In the genomic region with DNA sequence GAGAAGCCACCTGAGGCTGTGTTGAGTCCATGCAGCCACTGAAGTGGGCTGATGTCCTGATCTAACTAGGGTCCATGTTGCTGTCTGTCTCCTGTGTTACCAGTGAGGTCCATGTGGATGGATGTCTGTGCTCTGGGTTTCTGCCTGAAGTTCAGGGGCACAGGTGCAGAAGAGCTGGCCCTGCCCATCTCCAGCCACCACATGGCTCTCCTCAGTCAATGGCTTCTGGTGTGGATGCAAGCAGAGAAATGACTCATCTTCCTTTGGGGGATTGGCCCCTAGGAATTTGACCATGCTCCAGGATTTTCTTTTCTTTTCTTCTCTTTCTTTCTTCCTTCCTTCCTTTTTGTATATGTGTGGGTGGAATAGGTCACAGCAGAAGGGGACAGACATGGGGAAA, we compare ENCODE assay signal across 26 mouse cellular contexts.
A peak's percentile ranks its signal among the peaks of the same experiment; 100 is the strongest.
DNase-seq lines count a peak whose midpoint lies in the region; ATAC-seq and TF ChIP-seq lines count a peak whose summit lies in the region.
"Had no signal": no experiment of that assay in that cellular context is flagged by ENCODE, and none has a peak within 500 bp of the region (broad histone marks: within the 10 kb centered on the region; RNA-seq: fewer than 3 reads in every experiment).

No protein-coding gene starts in this region.

- H3K79me2 ChIP-seq in C2C12 (ENCODE audit: control insufficient read depth, insufficient read depth) (no peaks in the 10 kb centered on the region), myocyte (ENCODE audit: control insufficient read depth, insufficient read depth) (no peaks in the 10 kb centered on the region)

- ATAC-seq in megakaryocyte progenitor cell, adult 5-6 weeks (replicated peaks; ENCODE audit: poor library complexity), result no peak
- ATAC-seq: activated CD4-positive, CD25-positive, alpha-beta regulatory T cell, adult 4 months; forebrain, embryonic 14.5 days; forebrain, embryonic 16.5 days; Patski had no signal

- DNase-seq in Muller cell, postnatal 12 days (ENCODE audit: inconsistent ontology term), result peak; percentile 8
- DNase-seq in adrenal gland, postnatal 4 days (ENCODE audit: low spot score in 2 of 2), result no peak
- DNase-seq in spleen, adult 12 weeks (ENCODE audit: low spot score), result no peak
- DNase-seq: adrenal gland, adult 8-10 months; adrenal gland, postnatal 14 days; adrenal gland, postnatal 36 days; B cell, adult 2 months; cerebellum, adult 11 months; cerebellum, adult 18-20 months; cerebellum, adult 8-10 months; cerebellum, adult 9-11 months; cerebellum, postnatal 14 days; cerebellum, postnatal 36 days; embryo, embryonic 11 days had no signal

- H3K36me3 ChIP-seq in C2C12 (ENCODE audit: control insufficient read depth, insufficient read depth) (no peaks in the 10 kb centered on the region), myocyte (ENCODE audit: control insufficient read depth, insufficient read depth) (no peaks in the 10 kb centered on the region)
- H3K36me3 ChIP-seq: embryonic facial prominence, embryonic 13.5 days; embryonic facial prominence, embryonic 15.5 days; forebrain, embryonic 10.5 days; forebrain, embryonic 12.5 days had no signal

- no peak overlapping the region for H3ac ChIP-seq in C2C12 (ENCODE audit: control insufficient read depth, insufficient read length, low read depth)
- H3ac ChIP-seq in myocyte (ENCODE audit: control insufficient read depth, insufficient read length), result no peak overlapping the region

- no peaks in the 10 kb centered on the region for H3K27me3 ChIP-seq in C2C12 (ENCODE audit: control insufficient read depth, insufficient read depth, insufficient read length)
- no peaks in the 10 kb centered on the region for H3K27me3 ChIP-seq in myocyte (ENCODE audit: control insufficient read depth, insufficient read depth, insufficient read length)
- H3K27me3 ChIP-seq: embryonic facial prominence, embryonic 13.5 days; embryonic facial prominence, embryonic 15.5 days; forebrain, embryonic 12.5 days; Patski had no signal

- H3K4me2 ChIP-seq in myocyte (ENCODE audit: low read depth), result no peak overlapping the region
- H3K4me2 ChIP-seq: embryonic facial prominence, embryonic 13.5 days; embryonic facial prominence, embryonic 15.5 days; forebrain, embryonic 12.5 days had no signal

- no peaks in the 10 kb centered on the region for H3K79me3 ChIP-seq in C2C12 (ENCODE audit: low read depth)

- TF ChIP-seq POLR2A in myocyte (IDR thresholded peaks at IDR 0.05; ENCODE audit: insufficient read length, low read depth), result no peak

- H3K4me3 ChIP-seq in C2C12 (ENCODE audit: insufficient read depth, poor library complexity, severe bottlenecking) (no peak overlapping the region), myocyte (no peak overlapping the region)
- H3K4me3 ChIP-seq: embryonic facial prominence, embryonic 13.5 days; embryonic facial prominence, embryonic 15.5 days; erythroblast, embryonic 14.5 days; forebrain, embryonic 10.5 days; forebrain, embryonic 12.5 days had no signal

- no peak for TF ChIP-seq CTCF in C2C12 (IDR thresholded peaks at IDR 0.05; ENCODE audit: control insufficient read depth, insufficient read depth, insufficient read length)

TF ChIP-seq in C2C12, 6 proteins besides CTCF, POLR2A, EP300 and RAD21:
- peak; percentile 63 for TF ChIP-seq MYOD1 (IDR thresholded peaks at IDR 0.05; ENCODE audit: control insufficient read depth, insufficient read length, low read depth)
- TF ChIP-seq MYOG (IDR thresholded peaks at IDR 0.05; ENCODE audit: control insufficient read depth, extremely low read depth, insufficient read length), result no peak

TF ChIP-seq in myocyte, 11 proteins besides CTCF, POLR2A, EP300 and RAD21:
- TF ChIP-seq POLR2AphosphoS2 (IDR thresholded peaks at IDR 0.05; ENCODE audit: insufficient read length, low read depth) (no peak), TCF12 (IDR thresholded peaks at IDR 0.05; ENCODE audit: insufficient read depth, poor library complexity, severe bottlenecking) (no peak), MYOD1 (IDR thresholded peaks at IDR 0.05; ENCODE audit: control insufficient read depth in 1 of 3, insufficient read length in 2 of 3, low read depth in 2 of 3) (peak in 2 of 3 experiments; percentile 60 to 65), USF1 (IDR thresholded peaks at IDR 0.05; ENCODE audit: low read depth) (no peak), MAX (IDR thresholded peaks at IDR 0.05; ENCODE audit: low read depth) (no peak)
